7 mouse cellular contexts compared by ENCODE assay signal in genomic region chr7:126487052-126487483, GRCm38 (mm10). TPM values are rescaled to one million over a fixed set of nuclear protein-coding genes. Genes with fewer than 3 reads are reported as not detected.
A peak's percentile ranks its signal among the peaks of the same experiment; 100 is the strongest.
DNase-seq lines count a peak whose midpoint lies in the region; ATAC-seq and TF ChIP-seq lines count a peak whose summit lies in the region.

Gene Tufm (plus strand): TSS chr7:126487361.

- peak within 1 kb of the TSS; percentile 60 for H3K27ac ChIP-seq in intestine, postnatal 0 days (ENCODE audit: low read depth, low read length)
- H3K27ac ChIP-seq in midbrain, embryonic 12.5 days (replicated peaks): peak within 1 kb of the TSS; percentile 76
- H3K27ac ChIP-seq in small intestine, adult 2 months (ENCODE audit: insufficient read depth, low read depth, low read length): peak within 1 kb of the TSS; percentile 68

- no peaks in the 10 kb centered on the region for H3K9me3 ChIP-seq in intestine, postnatal 0 days (ENCODE audit: control insufficient read depth)
- no peaks in the 10 kb centered on the region for H3K9me3 ChIP-seq in midbrain, embryonic 12.5 days

- no peaks in the 10 kb centered on the region for H3K4me1 ChIP-seq in intestine, postnatal 0 days (replicated peaks; ENCODE audit: control insufficient read depth, insufficient read depth, low read length)
- H3K4me1 ChIP-seq in midbrain, embryonic 12.5 days: peaks cover 12% of the 10 kb centered on the region
- no peaks in the 10 kb centered on the region; the same call in 1 of the 2 replicates for H3K4me1 ChIP-seq in small intestine, adult 2 months (ENCODE audit: control insufficient read depth, insufficient read depth, insufficient read length, low read length)

- peak within 1 kb of the TSS; percentile 67 for H3K9ac ChIP-seq in intestine, postnatal 0 days (ENCODE audit: low read depth, low read length)
- peak within 1 kb of the TSS; percentile 72 for H3K9ac ChIP-seq in midbrain, embryonic 12.5 days (replicated peaks)

- H3K27me3 ChIP-seq in intestine, postnatal 0 days (replicated peaks; ENCODE audit: control insufficient read depth, insufficient read depth, low read length): no peaks in the 10 kb centered on the region
- no peaks in the 10 kb centered on the region for H3K27me3 ChIP-seq in midbrain, embryonic 12.5 days
- H3K27me3 ChIP-seq in small intestine, adult 2 months (ENCODE audit: control insufficient read depth, insufficient read depth, low read length): no peaks in the 10 kb centered on the region

- peak; percentile 97 for DNase-seq in adrenal gland, adult 2 months
- DNase-seq in embryo, embryonic 11.5 days (ENCODE audit: low read depth, low spot score): peak; percentile 88
- peak; percentile 86 to 94 for DNase-seq in gastrocnemius, postnatal 4 days (ENCODE audit: low spot score in 2 of 2)
- DNase-seq in left cerebral cortex, postnatal 4 days: peak; percentile 97

- H3K36me3 ChIP-seq in intestine, postnatal 0 days (ENCODE audit: control insufficient read depth, insufficient read depth): peaks cover 15% of the 10 kb centered on the region
- H3K36me3 ChIP-seq in midbrain, embryonic 12.5 days: peaks cover 29% of the 10 kb centered on the region
- peaks cover 14% of the 10 kb centered on the region for H3K36me3 ChIP-seq in small intestine, adult 2 months (ENCODE audit: control insufficient read depth, insufficient read depth, low read length)

- intact Hi-C loops in left cerebral cortex, postnatal 4 days (cut with DNase I): no loop called here

- TF ChIP-seq POLR2A in small intestine, adult 2 months (IDR thresholded peaks at IDR 0.05; ENCODE audit: low read depth, low read length): no peak; the same call in 1 of the 2 replicates

- peak within 1 kb of the TSS; percentile 67 for H3K4me2 ChIP-seq in intestine, postnatal 0 days (replicated peaks; ENCODE audit: low read depth)
- H3K4me2 ChIP-seq in midbrain, embryonic 12.5 days (replicated peaks): peak within 1 kb of the TSS; percentile 98

- TF ChIP-seq CTCF in intestine, postnatal 0 days (IDR thresholded peaks at IDR 0.05; ENCODE audit: low read depth): peak; percentile 69
- peak; percentile 25; the same call in 1 of the 2 replicates for TF ChIP-seq CTCF in small intestine, adult 2 months (IDR thresholded peaks at IDR 0.05; ENCODE audit: extremely low read depth, insufficient read length, insufficient replicate concordance, low read depth, low read length)

- WGBS in intestine, postnatal 0 days: under 1% methylated on average over 32 of the region's 32 CpGs
- WGBS in midbrain, embryonic 12.5 days: under 1% methylated on average over 32 of the region's 32 CpGs
- WGBS in small intestine, adult 2 months: 1% methylated on average over 32 of the region's 32 CpGs

- ATAC-seq in intestine, postnatal 0 days: peak; percentile 88
- ATAC-seq in midbrain, embryonic 12.5 days (ENCODE audit: low FRiP score, low read depth): peak; percentile 94

- peak within 1 kb of the TSS; percentile 65 for H3K4me3 ChIP-seq in intestine, postnatal 0 days (ENCODE audit: low read depth, low read length)
- H3K4me3 ChIP-seq in midbrain, embryonic 12.5 days: peak within 1 kb of the TSS; percentile 72
- H3K4me3 ChIP-seq in small intestine, adult 2 months (ENCODE audit: low read depth, low read length): peak within 1 kb of the TSS; percentile 88

RNA-seq across cellular contexts. Expression of gene Tufm, which starts in this region (rescaled TPM):
- 100 to 1,000 TPM; 217 to 239 TPM for total RNA-seq in adrenal gland, adult 2 months (2021)
- 236 and 278 TPM in 2 replicates for polyA plus RNA-seq in adrenal gland, adult 2 months (2012; rRNA removed)
- total RNA-seq in gastrocnemius, postnatal 4 days (2021): 100 to 1,000 TPM in 1 of 2 experiments, 10 to 100 TPM in 1; 97.3 to 127 TPM
- polyA plus RNA-seq in intestine, postnatal 0 days (2015; fragmentation: Nextera tagmentation; extraction: Ambion mirVana): 70.3 and 76.5 TPM in 2 replicates
- total RNA-seq in left cerebral cortex, postnatal 4 days (2021): 10 to 100 TPM; 80.9 to 96.5 TPM
- polyA plus RNA-seq in midbrain, embryonic 12.5 days (2016; fragmentation: Nextera tagmentation; extraction: Ambion mirVana): 115 and 119 TPM in 2 replicates
- 83.1 and 121 TPM in 2 replicates for polyA plus RNA-seq in small intestine, adult 2 months (2012; rRNA removed)

Comparison
In these comparisons a context has a peak if more than half of its experiments do, and no peak if none do; other contexts are left out.
1. Peak in every context shown above with its lines: DNase-seq, ATAC-seq, H3K4me3 ChIP-seq and H3K27ac ChIP-seq.